Mouse (Mus musculus) stomach, postnatal 0 days (tissue): ENCODE results near the gene Podxl2.

Source experiments
- CTCF ChIP-seq: IDR thresholded peaks from 2 replicates; pipeline ENCODE4 v1.5.1; 2016; ENCODE audit warnings: antibody characterized with exemption, low read depth, mild to moderate bottlenecking, moderate library complexity
- EP300 ChIP-seq: optimal IDR thresholded peaks from 2 replicates; pipeline ENCODE3; 2016; ENCODE audit warnings: antibody characterized with exemption

DNA sequence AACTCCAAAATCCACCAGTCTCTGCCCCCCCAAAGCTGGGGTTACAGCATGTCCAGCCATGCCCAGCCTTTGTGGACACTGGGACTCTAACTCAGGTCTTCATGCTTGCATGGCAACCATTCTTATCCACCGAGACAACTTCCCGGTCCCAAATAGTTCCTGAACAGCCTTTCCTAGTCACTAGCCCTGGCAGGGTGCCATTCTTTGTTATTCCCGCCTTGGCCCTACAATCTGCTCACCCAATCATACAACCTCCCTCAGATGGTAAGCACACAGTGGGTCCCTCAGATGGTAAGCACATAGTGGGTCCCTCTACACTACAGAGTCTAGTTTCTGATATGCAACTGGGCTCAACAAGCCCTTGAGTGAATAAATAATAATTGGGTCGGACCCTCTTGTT lies 4.2 kb downstream of the Podxl2 start:
- TF ChIP-seq CTCF (no peak), EP300 (no peak)
